Mouse (Mus musculus): ENCODE measurements around the gene Gm1043. TPM values are rescaled to one million over a fixed set of nuclear protein-coding genes. Genes with fewer than 3 reads are reported as not detected.
A peak's percentile ranks its signal among the peaks of the same experiment; 100 is the strongest.

The Gm1043 gene
- total RNA-seq (2021), result not detected
- long read RNA-seq, experiment 1, result 0 reads
- long read RNA-seq, experiment 2, result 0 reads

- no peak for DNase-seq
These were observed at the start of gene Gm1043 for GRCm38 (mm10) chr5:37085241-37085640. Gene Gm1043, plus strand, starts transcription at chr5:37085370.

- DNase-seq, result no peak
These were observed 49.3 kb upstream of the Gm1043 start for GRCm38 (mm10) chr5:37035896-37036295.

DNA sequence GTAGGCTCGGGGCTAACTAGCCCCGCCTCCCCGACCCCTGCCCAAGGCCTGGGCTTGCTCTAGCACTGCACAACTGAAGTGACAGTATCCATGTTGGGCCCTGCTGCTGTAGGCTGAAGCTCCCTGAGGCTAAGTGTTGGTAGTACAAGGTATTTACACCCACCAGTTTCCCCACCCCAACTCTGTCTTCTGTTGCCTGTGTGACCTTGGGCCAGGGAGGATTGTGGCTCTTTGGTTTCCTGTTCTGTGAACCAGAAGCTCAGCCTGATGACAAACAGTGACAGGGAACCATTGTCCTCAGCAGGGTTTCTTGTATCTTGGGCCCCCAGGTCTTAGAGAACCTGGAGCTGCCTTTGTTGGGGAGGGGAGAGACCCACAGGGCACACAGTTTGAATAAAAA, 48.3 kb upstream of the Gm1043 start:
- no peak for DNase-seq

GRCm38 (mm10) chr5:37039908-37040307, 45.3 kb upstream of the Gm1043 start:
- no peak for DNase-seq

GRCm38 (mm10) chr5:37040711-37041110, 44.5 kb upstream of the Gm1043 start:
- DNase-seq, result no peak

- no peak for DNase-seq
These were observed 43.5 kb upstream of the Gm1043 start for GRCm38 (mm10) chr5:37041651-37042050.

- no peak for DNase-seq
These were observed 42.2 kb upstream of the Gm1043 start for GRCm38 (mm10) chr5:37042934-37043333.

GRCm38 (mm10) chr5:37044793-37045192, 40.4 kb upstream of the Gm1043 start:
- peak; percentile 33 for DNase-seq

GRCm38 (mm10) chr5:37045582-37045981, 39.6 kb upstream of the Gm1043 start:
- DNase-seq, result no peak

DNA sequence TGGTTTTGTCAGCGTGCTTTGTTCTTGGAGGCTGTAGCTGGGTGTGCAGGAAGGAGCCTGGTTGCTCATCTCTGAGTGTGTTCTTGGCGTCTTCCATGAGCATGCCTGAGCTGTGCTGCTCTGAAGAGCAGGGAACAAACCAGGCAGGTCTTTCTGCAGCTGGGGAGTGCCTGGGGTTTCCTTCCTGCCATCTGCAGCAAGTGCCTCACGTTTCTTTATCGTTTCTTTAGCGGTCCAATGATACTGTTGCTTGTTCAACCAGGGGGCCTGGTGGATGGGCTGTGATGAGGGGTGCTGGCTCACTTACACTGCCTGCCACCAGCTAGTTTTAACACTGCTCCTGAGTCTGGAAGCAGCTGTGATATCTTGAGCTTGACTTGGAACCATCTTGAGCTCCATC, 38.4 kb upstream of the Gm1043 start:
- no peak for DNase-seq

DNA sequence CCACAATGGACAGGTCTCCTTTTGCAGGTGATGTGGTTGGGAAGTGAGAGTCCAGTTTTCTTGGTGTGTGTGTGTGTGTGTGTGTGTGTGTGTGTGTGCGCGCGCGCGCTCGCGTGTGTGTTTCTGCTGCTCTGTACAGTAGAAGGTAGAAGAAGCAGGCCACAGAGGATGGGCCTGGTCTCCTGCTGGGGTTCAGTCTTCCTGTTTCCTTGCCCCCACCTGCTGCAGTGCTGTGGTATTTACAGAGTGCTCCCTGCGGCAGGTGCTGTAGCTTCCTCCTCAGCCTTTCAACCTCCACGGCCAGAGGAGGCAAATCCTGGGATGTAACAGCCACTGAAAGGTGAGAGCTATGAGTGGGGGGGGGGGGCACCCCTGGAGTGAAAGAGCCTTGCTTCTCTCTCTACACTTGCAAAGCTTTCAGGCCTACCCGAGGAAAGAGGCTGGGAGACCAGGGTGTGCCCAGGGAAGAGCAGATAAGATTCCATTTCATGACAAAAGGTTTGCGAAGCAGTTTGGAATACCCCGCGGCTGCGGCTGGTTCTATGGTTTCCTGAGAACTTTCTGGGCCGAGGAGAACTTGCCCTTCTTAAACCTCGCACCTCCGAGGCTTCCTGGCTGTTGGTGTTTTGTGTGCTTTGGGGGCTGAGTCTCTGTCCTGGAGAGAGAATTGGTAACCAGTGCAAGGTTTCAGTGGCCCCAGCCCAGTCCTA, 37.8 kb upstream of the Gm1043 start:
- DNase-seq, result peak; percentile 13

DNA sequence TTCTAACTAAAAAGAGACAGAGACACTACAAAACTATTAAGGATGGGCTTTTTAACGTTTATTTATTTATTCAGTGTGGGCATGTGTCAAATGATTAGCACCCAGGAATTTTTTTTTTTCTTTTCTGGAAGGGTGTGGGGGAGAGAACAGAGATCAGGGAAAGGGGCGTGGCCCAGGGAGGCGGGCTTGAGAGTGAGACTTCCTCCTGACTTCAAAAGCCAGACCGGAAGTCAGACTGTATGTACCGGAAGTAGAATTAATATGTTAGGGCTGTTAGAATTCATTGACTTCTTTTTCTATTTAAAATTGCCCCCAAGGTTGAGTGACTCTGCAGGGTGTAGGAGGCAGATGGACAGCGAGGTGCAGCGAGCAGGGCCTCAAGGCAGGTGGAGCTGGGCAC, 37.2 kb upstream of the Gm1043 start:
- no peak for DNase-seq

GRCm38 (mm10) chr5:37049111-37049510, 36.1 kb upstream of the Gm1043 start:
- DNase-seq, result no peak

DNA sequence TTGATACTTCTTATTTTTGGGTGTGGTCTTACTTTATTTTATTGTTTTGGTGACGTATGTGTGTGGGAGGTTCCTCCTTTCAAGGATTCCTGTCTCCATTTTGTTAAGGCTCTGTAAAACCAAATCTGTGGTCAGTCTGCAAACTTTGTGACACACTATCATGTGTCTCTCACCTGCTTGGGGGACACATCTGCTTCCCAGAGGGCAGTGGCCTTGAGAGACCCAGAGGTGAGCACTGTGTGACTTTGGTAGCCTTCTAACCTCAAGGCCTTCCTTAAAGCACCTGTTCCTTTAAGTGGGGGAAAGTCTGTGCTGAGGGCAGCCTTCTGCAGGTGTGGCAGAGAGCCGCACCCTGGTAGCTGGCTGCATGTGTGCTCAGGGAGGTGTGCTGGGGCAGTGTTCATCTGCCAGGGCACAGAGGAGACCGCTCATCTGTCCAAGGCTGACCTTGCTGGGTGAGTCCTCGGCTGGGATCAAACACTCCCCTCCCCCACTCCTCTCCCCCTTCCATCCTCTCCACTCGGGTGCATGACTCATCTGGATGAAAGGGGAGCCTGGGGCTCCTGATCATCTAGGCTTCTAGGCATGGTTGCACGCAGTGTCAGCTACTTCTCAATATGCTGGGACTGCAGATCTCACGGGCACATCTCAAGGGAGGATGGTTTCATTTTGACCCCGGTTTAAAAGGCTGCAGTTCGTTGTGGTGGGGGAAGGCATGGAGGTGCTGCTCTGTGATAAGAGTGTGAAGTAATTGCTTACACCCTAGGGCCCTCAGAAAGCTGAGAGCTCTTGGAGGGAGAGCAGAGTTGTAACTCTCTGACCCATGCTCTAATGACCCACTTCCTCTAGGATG, 34.4 kb upstream of the Gm1043 start:
- no peak for DNase-seq

GRCm38 (mm10) chr5:37051374-37052100, 33.6 kb upstream of the Gm1043 start:
- no peak for DNase-seq

- DNase-seq, result no peak
These were observed 32.3 kb upstream of the Gm1043 start for GRCm38 (mm10) chr5:37052846-37053245.

DNA sequence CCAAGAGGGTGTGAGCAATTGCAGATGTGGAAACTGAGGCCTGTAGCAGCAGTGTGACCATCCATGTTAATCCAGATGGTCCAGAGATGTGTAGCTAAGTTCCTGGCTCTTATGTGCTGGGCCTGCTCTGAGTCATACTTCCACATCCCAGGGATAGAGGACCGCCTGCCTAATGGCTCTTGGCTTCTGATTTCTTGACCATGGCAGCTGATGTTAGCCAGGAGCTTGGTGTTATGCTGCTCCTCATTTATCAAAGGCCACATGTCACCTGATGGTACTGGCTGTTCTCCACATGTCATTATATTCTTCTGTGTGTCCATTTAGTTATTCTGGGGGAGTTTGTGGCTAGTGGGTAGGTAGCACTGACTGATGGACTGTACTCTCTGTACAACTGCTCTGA, 29.4 kb upstream of the Gm1043 start:
- no peak for DNase-seq

- no peak for DNase-seq
These were observed 28.7 kb upstream of the Gm1043 start for GRCm38 (mm10) chr5:37056471-37056870.

GRCm38 (mm10) chr5:37061612-37062011, 23.6 kb upstream of the Gm1043 start:
- DNase-seq, result no peak

DNA sequence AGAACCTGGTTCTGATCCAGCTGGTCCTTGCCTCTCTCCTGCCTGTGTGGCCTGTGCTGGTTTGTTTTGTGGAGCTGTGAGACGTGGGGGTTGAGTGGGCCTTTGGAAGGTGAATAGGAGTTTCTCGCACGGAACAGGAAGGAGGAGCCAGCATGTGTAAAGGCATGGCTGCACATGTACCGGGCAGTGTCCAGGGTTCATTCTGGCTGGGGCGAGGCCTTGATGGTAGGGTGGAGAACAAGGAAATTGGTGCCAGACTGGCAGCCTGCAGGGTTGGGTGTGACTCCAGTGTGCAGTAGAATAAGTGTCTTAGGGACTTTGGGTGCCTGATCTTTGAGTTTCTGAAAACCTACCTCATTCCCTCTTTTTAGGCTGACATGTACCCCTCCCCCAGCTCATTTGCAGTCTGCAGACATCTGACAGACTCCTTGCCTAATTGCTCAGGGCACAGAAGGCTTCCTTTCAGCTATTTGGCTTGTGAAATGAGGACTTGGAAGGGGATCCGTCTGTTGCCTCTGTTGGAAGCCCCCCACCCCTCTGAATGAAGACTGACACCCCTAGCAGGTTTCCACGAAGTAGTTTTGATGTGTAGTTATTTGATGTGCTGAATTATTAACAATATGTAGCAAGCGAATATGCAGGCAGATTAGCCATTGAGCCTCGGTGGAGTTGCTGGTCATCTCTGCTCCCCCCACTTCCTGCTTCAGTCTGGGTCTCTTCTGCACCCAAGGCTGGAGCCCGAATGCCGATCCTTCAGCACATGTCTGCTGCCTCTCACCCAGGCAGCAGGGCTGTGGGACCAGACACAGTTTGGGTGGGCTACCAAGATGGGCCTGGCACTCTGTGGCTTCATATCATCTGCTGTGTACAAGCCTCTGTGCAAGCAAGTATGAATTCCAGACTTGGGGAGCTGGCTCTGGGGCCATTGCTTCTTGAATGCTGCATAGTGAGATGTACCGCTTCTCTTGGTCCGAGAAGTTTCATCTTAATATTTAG, 20.4 kb upstream of the Gm1043 start:
- no peak for DNase-seq

All from gastrocnemius, postnatal 25 days (tissue).